Mouse (Mus musculus) thymus, postnatal 10 days (tissue): ENCODE measurements around the gene Rps11.
"Not testable (repeated sequence)": the region's sequence is repeated elsewhere in the genome, so short reads cannot be mapped to it uniquely, and the experiment has no call there.

Experiments
- DNase-seq, 2 experiments: peaks; one replicate each; pipeline ENCODE4 v3.0.0; 2021; ENCODE audit warnings: low spot score in 2 of 2

Rps11 gene

GRCm38 (mm10) chr7:45133446-45134159 lies 9.4 kb upstream of the Rps11 start:
- DNase-seq = no peak

- no peak for DNase-seq
Measured at GRCm38 (mm10) chr7:45131850-45132249, 7.6 kb upstream of the Rps11 start.

- DNase-seq = no peak
Measured at GRCm38 (mm10) chr7:45129776-45130512, 5.7 kb upstream of the Rps11 start.

GRCm38 (mm10) chr7:45129318-45129717 lies 5.1 kb upstream of the Rps11 start:
- DNase-seq = no peak

GRCm38 (mm10) chr7:45128624-45129246 lies 4.5 kb upstream of the Rps11 start, which contains the start of gene Rpl13a:
Rpl13a (minus strand) TSS chr7:45128761.
- DNase-seq = peak; percentile 96 to 98

- no peak for DNase-seq
Measured at GRCm38 (mm10) chr7:45127700-45128224, 3.5 kb upstream of the Rps11 start.

GRCm38 (mm10) chr7:45126844-45127699 lies 2.8 kb upstream of the Rps11 start:
- no peak for DNase-seq

GRCm38 (mm10) chr7:45126147-45126843 lies 2.1 kb upstream of the Rps11 start:
- no peak for DNase-seq

GRCm38 (mm10) chr7:45125649-45126048 lies 1.4 kb upstream of the Rps11 start:
- DNase-seq = not testable (repeated sequence)

- no peak for DNase-seq
Measured at GRCm38 (mm10) chr7:45125144-45125600, 933 bp upstream of the Rps11 start.

- DNase-seq = peak in 1 of 2 experiments; percentile 45
Measured at GRCm38 (mm10) chr7:45123186-45123570, 1.1 kb downstream of the Rps11 start.

- DNase-seq = peak in 1 of 2 experiments; percentile 4
Measured at GRCm38 (mm10) chr7:45122561-45123185, 1.6 kb downstream of the Rps11 start.

- no peak for DNase-seq
Measured at GRCm38 (mm10) chr7:45121966-45122365, 2.3 kb downstream of the Rps11 start.

GRCm38 (mm10) chr7:45121404-45121803 lies 2.8 kb downstream of the Rps11 start:
- peak; percentile 75 to 82 for DNase-seq

GRCm38 (mm10) chr7:45119780-45120709 lies 4.2 kb downstream of the Rps11 start:
- no peak for DNase-seq

GRCm38 (mm10) chr7:45118336-45118735 lies 5.9 kb downstream of the Rps11 start:
- DNase-seq = no peak

- DNase-seq = no peak
Measured at GRCm38 (mm10) chr7:45117566-45117965, 6.7 kb downstream of the Rps11 start.

GRCm38 (mm10) chr7:45113476-45113875 lies 10.8 kb downstream of the Rps11 start:
- DNase-seq = no peak

- DNase-seq = no peak
Measured at GRCm38 (mm10) chr7:45112529-45112928, 11.7 kb downstream of the Rps11 start.
